Mouse (Mus musculus) B cell, adult 2 months (primary cell): ENCODE measurements around the gene Mapk14.

Experiments
- DNase-seq, 2 experiments: peaks; one replicate each; pipeline ENCODE4 v3.0.0; 2022

Gene Mapk14

DNA sequence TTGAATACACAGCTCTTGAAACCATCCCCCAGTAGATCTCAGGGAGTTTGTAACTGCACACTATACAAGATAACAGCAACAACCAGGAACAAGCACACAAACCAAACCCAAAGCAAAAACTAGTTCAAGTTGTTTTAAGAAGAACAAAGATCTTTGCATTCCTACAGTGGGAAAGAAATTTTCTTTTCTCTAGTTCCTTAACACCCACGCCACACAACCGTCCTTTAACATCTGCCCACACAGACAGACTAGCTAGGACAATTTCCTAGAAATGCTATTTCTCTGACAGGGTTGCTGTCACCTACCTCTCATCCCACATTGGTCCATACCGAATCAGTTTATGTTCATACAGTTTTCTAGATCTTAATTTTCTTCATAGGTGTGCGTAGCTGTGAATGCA is 105.9 kb downstream of the Mapk14 start:
- DNase-seq: no peak
